Mouse (Mus musculus) hindbrain, embryonic 13.5 days (tissue): ENCODE results near the gene Gm17720. TPM values are rescaled to one million over a fixed set of nuclear protein-coding genes. Genes with fewer than 3 reads are reported as not detected.
"Not testable (repeated sequence)": the region's sequence is repeated elsewhere in the genome, so short reads cannot be mapped to it uniquely, and the experiment has no call there.

Experiments used
- ATAC-seq: fragments of 200-750 bp; cut with Nextera tagmentation; 2 replicates; pipeline ENCODE4 v1.8.0; 2017; ENCODE audit warnings: moderate TSS enrichment; ENCODE audit not compliant: low FRiP score
- H3K27ac ChIP-seq: fragments of 300-500 bp; sonication (generic); 2 replicates; pipeline ENCODE4 v1.5.1; 2015; ENCODE audit warnings: inconsistent platforms, mild to moderate bottlenecking, moderate library complexity
- H3K27me3 ChIP-seq: fragments of 300-500 bp; sonication (generic); 2 replicates; pipeline ENCODE4 v1.6.1; 2015; ENCODE audit warnings: mild to moderate bottlenecking, inconsistent platforms
- H3K36me3 ChIP-seq: fragments of 300-500 bp; sonication (generic); 2 replicates; pipeline ENCODE4 v1.6.1; 2015; ENCODE audit warnings: mild to moderate bottlenecking, inconsistent platforms
- H3K4me1 ChIP-seq: fragments of 300-500 bp; sonication (generic); replicated peaks from 2 replicates; pipeline ENCODE4 v1.6.1; 2015; ENCODE audit warnings: inconsistent platforms
- H3K4me2 ChIP-seq: fragments of 300-500 bp; sonication (generic); 2 replicates; pipeline ENCODE4 v1.6.1; 2015; ENCODE audit warnings: inconsistent platforms, mild to moderate bottlenecking, moderate library complexity
- H3K4me3 ChIP-seq: fragments of 300-500 bp; sonication (generic); 2 replicates; pipeline ENCODE4 v1.5.1; 2015; ENCODE audit warnings: mild to moderate bottlenecking, inconsistent platforms
- H3K9ac ChIP-seq: fragments of 300-500 bp; sonication (generic); 2 replicates; pipeline ENCODE4 v1.6.1; 2015; ENCODE audit warnings: mild to moderate bottlenecking, inconsistent platforms
- H3K9me3 ChIP-seq: fragments of 300-500 bp; sonication (generic); 2 replicates; pipeline ENCODE4 v1.6.1; 2016; ENCODE audit warnings: inconsistent platforms
- WGBS: fragments of 180-500 bp; shearing (Covaris S2); methylation state at CpG from one replicate; pipeline ENCODE4 v1.1.7; 2015; 5-methylcytosine and 5-hydroxymethylcytosine counted together
- polyA plus RNA-seq: library from polyadenylated mRNA; unstranded; fragments of >200 nt; fragmentation: Nextera tagmentation; extraction: Ambion mirVana; gene quantifications from 2 replicates; pipeline ENCODE4 v1.2.1, GENCODE M21; 2015

Gm17720 gene
- polyA plus RNA-seq, 1 experiment from 2014 or later: not detected

GRCm38 (mm10) chr8:110036156-110036555 is 66.4 kb downstream of the Gm17720 start:
- Histone ChIP-seq H3K9ac (no peak overlapping the region), H3K27ac (no peak overlapping the region), H3K4me2 (no peak overlapping the region), H3K9me3 (no peaks in the 10 kb centered on the region), H3K4me1 (peaks cover 6% of the 10 kb centered on the region), H3K27me3 (no peaks in the 10 kb centered on the region), H3K4me3 (no peak overlapping the region), H3K36me3 (no peaks in the 10 kb centered on the region)
- ATAC-seq: no peak
- WGBS: 70% methylated on average over 2 of the region's 2 CpGs

DNA sequence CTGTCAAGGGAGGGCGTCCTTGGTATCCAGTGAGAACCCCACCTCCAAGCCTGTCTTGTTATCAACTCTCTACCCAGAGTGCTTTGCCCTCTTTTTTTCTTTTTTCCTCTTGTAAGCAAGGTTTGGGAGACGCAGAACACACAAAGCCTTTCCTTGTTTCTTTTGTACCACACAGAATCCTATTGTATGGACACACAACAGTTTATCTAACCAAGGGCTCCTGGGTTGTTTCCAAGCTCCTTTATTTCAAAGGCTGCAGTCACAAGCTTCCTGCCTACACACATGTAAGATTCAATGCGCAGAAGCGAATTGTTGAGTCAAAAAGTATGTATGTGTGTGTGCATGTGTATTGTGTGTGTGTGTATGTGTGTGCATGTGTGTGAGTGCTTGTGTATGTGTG is 68.2 kb downstream of the Gm17720 start:
- Histone ChIP-seq H3K9ac (no peak overlapping the region), H3K4me2 (no peak overlapping the region), H3K27ac (no peak overlapping the region), H3K27me3 (no peaks in the 10 kb centered on the region), H3K9me3 (no peaks in the 10 kb centered on the region), H3K4me3 (no peak overlapping the region), H3K4me1 (peaks cover 6% of the 10 kb centered on the region), H3K36me3 (no peaks in the 10 kb centered on the region)
- WGBS: 50% methylated on average over 4 of the region's 4 CpGs
- ATAC-seq: no peak

DNA sequence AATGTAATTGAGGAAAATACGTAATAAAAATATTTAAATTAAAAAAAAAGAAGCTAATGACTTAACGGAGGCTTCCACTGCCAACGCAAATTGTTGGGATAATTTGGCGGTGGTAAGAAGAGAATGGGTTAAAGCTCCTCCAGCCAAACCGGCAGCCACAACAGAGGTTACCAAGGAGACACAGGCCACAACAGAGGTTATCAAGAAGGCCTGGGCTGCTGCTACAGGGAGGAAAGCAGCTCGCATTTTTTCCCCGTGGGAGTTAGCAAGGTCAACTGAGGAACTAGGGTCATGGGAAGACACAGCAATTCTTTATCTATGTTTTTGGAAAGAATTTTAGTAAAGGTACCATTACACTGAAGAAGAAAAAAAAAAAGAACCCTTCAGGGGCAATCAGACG is 68.8 kb downstream of the Gm17720 start:
- 32% methylated on average over 8 of the region's 8 CpGs for WGBS
- not testable (repeated sequence) for H3K27me3 ChIP-seq, H3K27ac ChIP-seq, H3K4me3 ChIP-seq, H3K36me3 ChIP-seq, H3K9me3 ChIP-seq, H3K4me1 ChIP-seq, H3K9ac ChIP-seq, ATAC-seq, H3K4me2 ChIP-seq

Other genes with a start within 250 kb of the Gm17720 start
- 3.8 and 4.1 TPM in 2 replicates for gene Phlpp2, start 234.2 kb downstream of the Gm17720 start, polyA plus RNA-seq
- 1.2 and 2.0 TPM in 2 replicates for gene Marveld3, start 140.6 kb downstream of the Gm17720 start, polyA plus RNA-seq
- gene Tat, start 112.3 kb downstream of the Gm17720 start, polyA plus RNA-seq: not detected in 2 replicates
- gene Chst4, start 63.0 kb downstream of the Gm17720 start, polyA plus RNA-seq: not detected in 2 replicates
- 18.3 TPM in 2 replicates for gene Zfp612, start 23.0 kb downstream of the Gm17720 start, polyA plus RNA-seq
- gene Gm21964, start 1.5 kb downstream of the Gm17720 start, polyA plus RNA-seq: not detected in 2 replicates
- gene Calb2, start 65.5 kb upstream of the Gm17720 start, polyA plus RNA-seq: 53.3 and 69.2 TPM in 2 replicates
- gene Cmtr2, start 112.9 kb upstream of the Gm17720 start, polyA plus RNA-seq: 10.9 and 12.0 TPM in 2 replicates
- gene Hydin, start 164.2 kb upstream of the Gm17720 start, polyA plus RNA-seq: 0.18 and 0.71 TPM in 2 replicates